Mouse (Mus musculus): ENCODE data around the gene Wdr46.
"Not testable (repeated sequence)": the region's sequence is repeated elsewhere in the genome, so short reads cannot be mapped to it uniquely, and the experiment has no call there.

The Wdr46 gene

DNA sequence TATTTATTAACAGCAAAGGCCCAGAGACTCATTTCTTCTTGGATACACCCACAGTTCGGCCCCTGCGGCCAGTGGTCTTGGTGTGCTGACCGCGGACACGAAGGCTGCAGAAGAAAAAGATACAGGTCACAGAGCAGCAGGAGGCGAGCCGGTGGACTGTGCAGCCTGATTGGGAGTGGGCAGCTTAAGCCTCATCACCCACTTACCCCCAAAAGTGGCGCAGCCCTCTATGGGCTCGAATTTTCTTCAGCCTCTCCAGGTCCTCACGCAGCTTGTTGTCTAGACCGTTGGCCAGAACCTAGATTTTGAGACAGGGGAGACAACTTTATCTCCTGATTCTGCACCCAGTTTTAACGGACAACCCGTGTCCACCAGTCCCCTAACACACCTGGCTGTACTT, 11.6 kb downstream of the Wdr46 start:
- DNase-seq (ENCODE audit: low spot score) = not testable (repeated sequence)

DNA sequence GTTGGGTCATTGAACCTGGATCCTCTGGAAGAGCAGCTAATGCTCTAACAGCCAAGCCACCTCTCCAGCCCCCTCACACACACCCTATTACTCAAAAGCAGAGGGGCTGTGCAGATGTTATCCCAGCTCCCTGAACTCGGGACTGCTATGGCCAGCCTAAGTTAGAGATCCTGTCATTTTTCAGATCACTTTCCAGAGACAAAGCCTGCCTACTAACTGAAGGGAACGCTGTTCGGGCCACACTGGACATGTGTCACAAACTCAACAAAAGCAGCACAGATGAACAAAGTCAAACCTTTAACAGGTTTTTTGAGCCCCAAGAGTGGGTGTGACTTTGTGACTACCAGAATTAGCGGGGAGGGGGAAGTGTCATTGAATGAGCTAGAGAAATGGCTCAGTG, 12.4 kb downstream of the Wdr46 start:
- no peak for DNase-seq (ENCODE audit: low spot score)

DNA sequence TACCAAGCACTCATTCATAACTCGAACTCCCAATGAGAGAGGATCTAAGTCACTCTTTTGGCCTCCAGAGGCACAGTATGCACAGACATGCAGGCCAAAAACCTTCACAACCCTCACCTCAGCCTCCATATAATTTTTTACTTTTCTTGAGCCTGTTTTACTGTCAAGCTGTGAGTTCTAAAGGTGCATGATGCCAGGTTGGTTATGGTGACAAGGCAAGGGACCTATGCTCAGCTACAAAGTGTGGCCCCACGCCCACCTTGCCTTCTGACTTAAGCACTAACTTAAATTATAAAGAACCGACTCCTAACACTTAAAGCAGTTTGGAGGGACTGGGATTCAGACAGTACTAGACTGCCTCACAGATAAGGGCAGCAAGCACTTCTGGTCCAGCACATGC, 12.8 kb downstream of the Wdr46 start:
- DNase-seq (ENCODE audit: low spot score) = no peak

DNA sequence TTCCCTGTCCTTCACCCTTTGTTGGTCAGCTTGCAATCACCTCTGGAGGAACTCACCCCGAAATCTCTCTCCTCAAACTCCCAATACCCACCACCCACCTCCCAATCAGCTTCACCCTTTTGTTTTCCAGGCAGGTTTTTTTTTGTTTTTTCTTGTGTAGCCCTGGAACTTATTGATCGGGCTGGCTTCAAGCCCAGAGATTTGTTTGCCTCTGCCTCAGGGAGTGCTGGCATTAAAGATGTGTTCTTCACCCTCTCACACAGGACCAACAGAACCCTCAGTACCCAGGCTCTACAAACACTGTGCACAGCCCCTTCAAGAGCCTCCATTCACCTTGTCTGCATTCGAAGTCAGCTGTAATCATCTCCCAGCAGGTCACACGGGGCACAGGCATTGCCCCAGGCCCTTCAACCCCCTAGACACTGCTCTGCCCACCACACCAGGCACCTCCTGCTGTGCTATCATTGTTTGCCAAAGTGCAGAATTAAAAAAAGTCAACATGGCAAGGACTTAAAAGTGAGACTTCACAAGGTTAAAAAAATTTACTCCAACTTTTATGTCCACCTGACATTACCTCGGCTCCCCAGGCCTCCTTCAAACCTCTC, 13.6 kb downstream of the Wdr46 start:
- no peak for DNase-seq (ENCODE audit: low spot score)

DNA sequence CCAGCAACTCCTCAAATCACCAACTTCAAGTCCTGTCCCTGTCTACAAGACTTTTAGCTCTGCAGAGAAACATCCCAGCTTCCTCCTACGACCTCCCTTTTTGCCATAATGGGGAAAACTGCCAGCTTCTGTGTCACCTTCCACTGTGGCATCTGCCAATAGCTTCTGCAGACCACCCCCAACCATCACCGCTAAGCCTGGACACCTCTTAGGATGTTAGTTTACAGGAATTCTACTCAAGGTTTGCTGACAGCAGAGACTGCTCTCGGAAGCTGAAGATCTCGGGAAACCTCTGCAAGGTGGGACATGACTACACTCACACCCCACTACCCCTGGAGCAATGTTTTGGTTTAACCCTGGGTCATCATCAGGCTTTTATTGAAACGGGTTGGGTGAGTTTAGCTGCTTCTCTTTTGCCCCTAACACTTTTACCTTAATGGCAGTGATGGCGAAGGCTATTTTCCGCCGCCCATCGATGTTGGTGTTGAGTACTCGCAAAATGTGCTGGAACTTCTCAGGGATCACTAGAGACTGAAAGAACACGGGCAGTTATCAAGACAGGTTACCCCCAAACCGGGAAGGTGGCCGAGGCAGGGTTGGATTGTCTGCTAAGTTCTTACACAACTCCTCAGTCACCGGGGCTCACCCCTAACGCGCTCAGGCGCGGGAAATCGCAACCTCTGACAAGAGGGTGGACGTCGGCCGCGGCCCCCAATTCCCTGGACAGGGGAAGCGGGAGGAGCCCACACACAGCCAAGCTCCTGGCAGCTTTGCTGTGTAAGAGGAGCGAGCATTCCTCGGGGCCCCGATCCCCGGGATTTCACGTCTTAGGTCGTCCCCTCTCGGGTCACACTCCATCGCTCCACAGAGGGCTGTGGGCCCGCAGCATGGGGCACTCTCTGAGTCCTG, 14.4 kb downstream of the Wdr46 start:
- no peak for DNase-seq (ENCODE audit: low spot score)

DNA sequence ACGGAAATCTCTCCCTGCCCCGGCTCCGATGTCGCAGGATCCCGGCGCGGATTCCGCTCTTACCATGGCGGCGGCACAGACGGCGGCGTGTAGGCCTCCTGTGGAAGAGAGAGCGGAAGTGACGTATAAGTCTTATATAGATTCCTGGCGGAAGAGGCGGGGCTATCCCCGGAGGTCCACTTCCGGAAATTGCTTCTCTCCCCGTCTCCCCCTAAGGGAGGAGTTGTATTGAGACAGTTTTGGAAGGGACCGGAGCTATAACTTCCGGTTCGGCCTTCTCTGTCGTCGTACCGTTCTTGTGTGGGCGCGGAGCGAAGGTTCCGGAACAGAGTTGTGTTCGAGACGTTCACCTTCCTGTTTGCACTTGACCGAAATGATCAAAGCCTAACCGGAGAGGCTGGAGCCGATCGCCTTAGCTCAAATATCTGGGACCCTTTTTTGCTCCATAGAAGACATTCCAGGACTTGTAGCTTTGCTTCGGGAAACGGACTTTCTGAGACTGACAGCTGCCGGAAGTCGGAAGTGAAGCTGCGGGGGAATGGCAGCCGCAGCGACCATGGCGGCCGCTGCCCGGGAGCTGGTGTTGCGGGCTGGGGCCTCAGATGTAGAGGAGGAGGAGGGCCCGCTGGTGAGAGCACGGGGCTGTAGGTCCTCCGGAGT, 15.2 kb downstream of the Wdr46 start, which contains the start of the genes Vps52 and Rps18:
TSS of gene Vps52 (plus strand) at position 258 of the 660 bp plus-strand sequence.
TSS of gene Rps18 (minus strand) at position 447 of the 660 bp plus-strand sequence.
- DNase-seq (ENCODE audit: low spot score) = peak; percentile 97

DNA sequence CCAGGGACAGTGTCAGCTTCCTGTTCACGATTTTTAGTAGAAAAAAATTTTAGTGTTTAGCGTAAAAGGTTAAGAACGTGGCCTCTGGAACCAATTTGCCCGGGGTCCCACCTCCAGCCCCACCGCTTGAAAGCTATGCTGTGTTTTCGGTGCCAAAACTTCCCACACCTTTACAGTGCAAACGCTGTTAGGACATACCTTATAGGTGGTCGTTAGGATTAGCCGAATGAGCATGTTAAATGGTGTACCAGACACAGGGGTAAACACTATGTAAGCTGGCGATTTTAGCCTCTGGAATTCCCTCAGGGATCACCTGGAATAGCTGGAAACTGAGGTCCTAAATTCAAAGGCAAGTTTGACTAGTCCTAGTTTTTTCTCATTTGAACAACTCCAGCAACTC, 15.9 kb downstream of the Wdr46 start:
- DNase-seq (ENCODE audit: low spot score) = no peak

DNA sequence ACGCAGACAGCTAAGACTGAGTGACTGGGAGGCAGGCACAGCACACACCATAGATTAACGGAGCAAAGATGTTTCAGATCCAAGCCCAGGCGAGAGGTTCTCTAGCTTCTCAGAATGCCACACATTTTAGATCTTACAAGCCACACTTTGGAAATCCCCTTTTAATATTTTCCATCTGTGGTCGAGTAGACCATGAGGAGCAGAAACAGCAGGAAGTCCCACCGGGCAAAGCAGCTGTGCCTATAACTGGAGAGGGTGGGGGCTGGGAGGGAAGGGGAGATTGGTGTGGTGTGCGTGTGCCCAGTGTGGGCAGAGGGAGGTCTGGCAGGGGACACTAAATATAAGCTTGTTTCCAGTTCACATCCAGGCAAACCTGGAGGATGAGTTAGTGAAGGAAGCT, 17.0 kb downstream of the Wdr46 start:
- DNase-seq (ENCODE audit: low spot score) = no peak

DNA sequence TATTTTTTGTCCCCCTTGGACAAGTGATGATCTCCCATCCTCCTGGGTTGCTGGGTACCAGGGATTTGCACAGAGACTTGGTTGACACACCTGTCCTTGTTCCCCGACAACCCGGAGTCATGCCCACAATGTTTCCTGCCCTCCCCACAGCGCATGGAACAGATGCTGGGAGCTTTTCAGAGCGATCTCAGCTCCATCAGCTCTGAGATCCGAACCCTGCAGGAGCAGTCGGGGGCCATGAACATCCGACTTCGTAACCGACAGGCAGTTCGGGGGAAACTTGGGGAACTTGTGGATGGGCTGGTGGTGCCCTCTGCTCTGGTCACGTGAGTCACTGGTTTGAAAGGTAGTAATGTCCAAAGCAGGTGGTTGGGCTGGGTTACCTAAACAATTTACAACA, 18.0 kb downstream of the Wdr46 start:
- no peak for DNase-seq (ENCODE audit: low spot score)

DNA sequence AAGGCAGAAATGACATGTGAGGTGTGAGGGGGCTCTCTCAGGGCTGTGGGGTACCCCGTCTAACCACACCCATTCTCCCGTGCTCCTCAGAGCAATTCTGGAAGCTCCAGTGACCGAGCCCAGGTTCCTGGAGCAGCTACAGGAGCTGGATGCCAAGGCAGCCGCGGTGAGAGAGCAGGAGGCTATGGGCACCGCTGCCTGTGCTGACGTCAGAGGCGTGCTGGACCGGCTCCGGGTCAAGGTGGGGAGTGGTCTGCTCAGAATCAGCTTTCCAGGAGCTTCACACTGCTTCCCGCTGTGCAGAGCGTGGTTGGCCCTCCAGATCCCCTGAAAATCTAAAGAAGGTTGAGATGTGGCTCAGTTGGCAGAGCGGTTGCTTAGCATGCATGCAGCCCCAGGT, 18.7 kb downstream of the Wdr46 start:
- DNase-seq (ENCODE audit: low spot score) = no peak

DNA sequence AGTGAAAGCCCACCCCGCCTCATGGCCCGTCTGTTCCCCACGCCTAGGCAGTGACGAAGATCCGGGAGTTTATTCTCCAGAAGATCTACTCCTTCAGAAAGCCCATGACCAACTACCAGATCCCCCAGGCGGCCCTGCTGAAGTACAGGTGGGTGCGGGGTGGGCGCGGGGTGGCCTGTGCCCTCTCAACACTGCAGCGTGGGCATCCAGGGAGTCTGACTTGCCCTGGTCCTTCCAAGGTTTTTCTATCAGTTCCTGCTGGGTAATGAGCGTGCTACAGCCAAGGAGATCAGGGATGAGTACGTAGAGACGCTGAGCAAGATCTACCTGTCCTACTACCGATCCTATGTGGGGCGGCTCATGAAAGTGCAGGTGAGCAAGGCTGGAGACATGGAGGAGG, 19.5 kb downstream of the Wdr46 start:
- DNase-seq (ENCODE audit: low spot score) = no peak

DNA sequence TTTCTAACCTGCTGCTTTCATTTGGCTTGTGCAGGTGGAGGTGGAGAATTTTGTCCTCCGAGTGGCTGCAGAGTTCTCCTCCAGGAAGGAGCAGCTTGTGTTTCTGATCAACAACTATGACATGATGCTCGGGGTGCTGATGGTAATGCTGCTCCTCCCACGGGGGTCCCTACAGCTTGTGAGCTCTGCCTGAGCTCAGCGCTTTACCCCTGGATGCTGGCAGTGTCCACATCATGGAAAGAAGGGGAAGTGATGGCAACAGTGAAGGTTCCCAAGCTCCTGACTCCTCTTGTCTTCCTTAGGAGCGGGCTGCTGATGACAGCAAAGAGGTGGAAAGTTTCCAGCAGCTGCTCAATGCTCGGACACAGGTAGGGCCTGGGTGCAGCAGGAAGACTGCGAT, 22.4 kb downstream of the Wdr46 start:
- no peak for DNase-seq (ENCODE audit: low spot score)

DNA sequence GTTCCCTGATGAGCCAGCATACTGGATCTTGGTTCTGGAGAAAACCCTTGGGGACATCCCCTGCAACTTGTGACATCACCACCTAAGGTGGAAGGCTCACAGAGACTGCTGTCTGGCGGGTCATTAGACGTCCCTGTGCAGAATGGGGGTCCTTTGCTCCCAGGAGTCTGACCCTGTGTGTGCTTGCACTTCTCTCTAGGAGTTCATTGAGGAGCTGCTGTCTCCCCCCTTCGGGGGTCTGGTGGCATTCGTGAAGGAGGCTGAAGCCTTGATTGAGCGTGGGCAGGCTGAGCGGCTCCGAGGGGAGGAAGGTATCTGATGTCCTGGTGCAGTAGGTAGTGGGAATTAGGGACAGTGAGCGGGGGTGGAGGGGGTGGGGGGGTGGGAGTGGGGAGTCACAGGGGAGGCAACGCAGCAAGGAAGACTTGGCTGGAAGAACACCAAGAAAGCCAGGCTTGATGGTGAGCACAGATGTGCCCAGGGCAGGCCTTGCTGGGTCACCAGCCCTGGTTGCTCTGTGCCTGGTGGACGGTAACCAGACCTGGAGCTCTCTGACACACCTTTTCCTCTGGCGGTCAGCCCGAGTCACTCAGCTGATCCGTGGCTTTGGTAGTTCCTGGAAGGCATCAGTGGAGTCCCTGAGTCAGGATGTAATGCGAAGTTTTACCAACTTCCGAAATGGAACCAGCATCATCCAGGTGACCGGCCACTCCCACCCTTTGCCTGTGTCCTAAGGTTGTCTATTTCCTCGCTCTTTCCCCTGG, 24.8 kb downstream of the Wdr46 start:
- no peak for DNase-seq (ENCODE audit: low spot score)

DNA sequence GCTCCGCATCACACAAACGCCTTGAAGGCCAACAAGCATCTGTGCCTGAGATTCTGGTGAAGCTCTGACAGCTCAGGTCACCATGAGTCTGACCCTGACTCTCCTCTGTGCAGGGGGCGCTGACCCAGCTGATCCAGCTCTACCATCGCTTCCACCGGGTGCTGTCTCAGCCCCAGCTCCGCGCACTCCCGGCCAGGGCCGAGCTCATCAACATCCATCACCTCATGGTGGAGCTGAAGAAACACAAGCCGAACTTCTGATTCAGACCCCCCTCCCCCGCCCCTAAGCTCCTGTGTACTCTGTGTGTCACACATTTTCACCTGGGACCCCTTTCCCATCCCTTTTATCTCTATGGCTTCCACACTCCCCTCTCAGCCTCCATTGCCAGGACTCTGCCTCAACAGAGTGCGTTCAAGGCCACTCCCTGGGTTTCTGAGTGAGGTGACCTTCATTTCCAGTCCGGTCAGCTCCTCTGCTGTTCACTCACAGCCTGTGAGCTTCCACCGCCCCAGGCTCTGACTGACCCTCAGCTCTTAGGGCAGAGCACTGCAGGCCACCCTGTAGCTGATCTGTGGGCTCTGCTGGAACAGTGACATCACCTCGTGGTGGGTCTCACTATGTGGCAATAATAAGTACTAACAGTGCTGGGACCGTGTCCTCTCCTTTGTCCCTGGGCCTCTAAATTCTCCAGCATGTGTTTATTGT, 25.5 kb downstream of the Wdr46 start:
- DNase-seq (ENCODE audit: low spot score) = no peak

DNA sequence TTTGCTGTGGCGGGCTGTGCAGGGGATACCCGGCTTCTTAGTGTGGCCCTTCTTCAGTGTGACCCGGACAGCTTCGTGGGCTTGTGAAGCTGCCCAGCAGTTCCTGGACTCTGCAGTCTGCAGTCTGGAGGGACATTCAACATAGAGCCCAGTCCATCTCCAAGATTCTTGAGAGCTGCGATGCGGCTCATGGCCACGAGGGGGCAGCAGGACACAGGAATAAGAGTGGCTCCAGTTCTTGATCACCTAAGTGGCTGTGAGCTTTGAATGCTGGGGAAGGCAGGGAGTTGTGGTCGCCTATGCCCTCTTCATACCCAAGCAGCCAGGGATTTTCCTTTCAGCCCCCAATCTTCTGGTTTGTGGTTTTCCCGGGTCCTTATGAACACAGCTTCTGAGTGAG, 28.0 kb downstream of the Wdr46 start:
- no peak for DNase-seq (ENCODE audit: low spot score)

DNA sequence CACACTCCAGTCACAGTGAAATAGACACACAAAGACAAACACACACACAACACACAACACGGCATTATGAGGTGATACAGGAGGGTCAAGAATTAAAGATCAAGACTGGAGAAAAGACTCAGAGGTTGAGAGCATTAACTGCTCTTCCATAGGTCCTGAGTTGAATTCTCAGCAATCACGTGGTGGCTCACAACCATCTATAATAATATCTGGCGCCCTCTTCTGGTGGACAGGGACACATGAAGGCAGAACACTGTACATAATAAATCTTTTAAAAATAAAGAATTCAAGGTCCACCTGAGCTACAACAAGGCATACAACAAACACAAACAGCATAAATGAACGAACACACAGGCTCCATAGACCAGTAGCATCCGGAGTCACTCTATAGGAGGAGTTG, 28.5 kb downstream of the Wdr46 start:
- DNase-seq (ENCODE audit: low spot score) = no peak

DNA sequence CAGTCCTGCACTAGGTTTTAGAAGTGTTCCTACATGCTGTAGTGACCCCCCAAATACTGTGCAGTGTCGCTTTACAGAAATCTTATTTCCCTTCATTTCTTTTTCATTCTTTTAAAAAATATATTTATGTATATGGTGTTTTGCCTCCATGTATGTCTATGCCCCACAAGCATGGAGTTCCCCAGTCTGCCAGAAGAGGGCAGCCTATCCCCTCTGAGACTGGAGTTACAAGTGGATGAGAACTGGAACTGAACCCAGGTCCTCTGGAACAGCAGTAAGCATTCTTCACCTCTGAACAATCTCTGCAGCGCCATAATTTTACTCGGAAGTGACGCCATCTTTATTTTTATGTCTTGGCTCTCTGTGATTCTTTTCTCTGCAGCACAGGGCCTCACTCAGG, 28.9 kb downstream of the Wdr46 start:
- no peak for DNase-seq (ENCODE audit: low spot score)

DNA sequence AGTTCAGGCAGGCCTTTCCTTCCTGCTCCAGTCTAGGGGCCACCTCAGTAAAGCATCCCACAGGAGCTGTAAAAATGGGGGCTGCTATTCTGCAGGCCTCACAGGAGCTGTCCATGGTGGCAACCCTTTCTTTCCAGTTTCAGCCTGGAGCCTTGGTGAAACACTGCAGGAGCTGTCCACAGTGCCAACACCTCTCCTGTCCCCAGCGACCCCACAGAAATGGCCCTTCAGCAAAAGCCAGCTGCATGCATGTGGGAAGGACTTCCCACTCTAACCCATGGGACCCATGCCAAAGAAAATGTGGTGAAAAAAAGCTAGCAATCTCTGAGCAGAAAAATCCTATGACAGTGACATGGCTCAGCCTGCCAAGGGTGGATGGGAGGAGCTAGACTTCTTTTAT, 32.2 kb downstream of the Wdr46 start:
- no peak for DNase-seq (ENCODE audit: low spot score)

DNA sequence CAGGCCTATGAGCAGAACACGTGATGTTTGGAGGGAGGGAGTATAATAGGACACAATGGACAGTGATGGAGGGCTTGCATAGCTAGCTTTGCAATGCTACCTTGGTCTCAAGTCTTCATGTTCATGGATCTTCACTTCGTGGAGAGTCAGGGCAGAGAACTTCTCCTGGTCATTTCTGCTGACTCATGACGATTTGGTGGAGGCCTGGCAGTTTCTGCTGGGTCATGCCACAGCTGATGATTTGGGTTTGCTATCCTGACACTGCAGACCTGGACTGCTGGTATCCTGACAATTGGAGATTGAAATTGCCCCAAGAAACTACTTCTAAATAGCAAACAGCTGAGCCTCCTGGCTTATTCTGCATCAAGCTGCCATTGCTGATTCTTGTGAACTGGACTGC, 33.1 kb downstream of the Wdr46 start:
- no peak for DNase-seq (ENCODE audit: low spot score)

DNA sequence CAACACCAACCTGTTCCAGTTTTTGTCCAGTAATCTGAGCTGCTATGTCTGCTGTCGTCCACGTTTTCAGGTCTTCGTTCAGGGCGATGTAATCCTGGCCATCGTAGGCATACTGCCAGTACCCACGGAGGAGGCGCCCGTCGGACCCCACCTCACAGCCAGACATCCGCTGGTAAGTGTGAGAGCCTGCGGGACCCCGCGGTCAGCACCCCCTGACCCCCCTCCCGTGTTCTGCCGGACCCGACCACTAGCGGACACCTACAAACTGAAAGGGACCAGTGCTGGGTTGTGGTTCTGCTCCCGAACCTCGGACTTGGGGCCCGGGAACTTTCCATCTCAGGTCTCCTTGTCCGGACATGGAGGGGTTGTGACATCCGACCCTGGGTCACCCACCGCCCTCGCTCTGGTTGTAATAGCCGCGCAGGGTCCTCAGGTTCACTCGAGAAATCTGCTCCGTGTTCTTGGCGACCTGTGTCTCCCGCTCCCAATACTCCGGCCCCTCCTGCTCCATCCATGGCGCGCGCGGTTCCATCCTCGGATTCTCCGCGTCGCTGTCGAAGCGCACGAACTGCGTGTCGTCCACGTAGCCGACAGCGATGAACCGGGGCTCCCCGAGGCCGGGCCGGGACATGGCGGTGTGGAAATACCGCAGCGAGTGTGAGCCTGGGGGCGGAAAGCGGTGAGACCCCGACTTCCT, 37.5 kb downstream of the Wdr46 start:
- DNase-seq (ENCODE audit: low spot score) = no peak

DNA sequence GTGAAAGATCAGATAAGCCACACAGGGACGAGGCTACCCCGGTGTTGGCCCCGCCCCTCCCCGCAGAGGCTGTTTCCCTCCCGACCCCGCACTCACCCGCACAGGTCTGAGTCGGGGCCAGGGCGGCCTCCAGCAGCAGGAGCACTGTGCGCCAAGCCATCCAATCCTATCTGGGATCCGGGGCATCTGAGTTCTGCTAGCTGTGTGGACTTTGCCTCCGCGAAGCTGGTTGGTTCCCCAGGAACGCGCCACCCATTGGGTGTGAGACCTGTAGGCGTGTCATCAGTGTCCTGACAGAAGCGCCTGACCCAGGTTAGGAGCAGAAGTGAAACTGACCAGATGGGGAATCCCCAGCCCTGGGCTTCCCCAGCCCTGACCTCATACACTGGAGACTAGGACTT, 38.2 kb downstream of the Wdr46 start:
- DNase-seq (ENCODE audit: low spot score) = peak; percentile 54

Data from testis, postnatal 14 days (tissue).